Comparison of ENCODE assay signal across 9 mouse cellular contexts in the genomic region with DNA sequence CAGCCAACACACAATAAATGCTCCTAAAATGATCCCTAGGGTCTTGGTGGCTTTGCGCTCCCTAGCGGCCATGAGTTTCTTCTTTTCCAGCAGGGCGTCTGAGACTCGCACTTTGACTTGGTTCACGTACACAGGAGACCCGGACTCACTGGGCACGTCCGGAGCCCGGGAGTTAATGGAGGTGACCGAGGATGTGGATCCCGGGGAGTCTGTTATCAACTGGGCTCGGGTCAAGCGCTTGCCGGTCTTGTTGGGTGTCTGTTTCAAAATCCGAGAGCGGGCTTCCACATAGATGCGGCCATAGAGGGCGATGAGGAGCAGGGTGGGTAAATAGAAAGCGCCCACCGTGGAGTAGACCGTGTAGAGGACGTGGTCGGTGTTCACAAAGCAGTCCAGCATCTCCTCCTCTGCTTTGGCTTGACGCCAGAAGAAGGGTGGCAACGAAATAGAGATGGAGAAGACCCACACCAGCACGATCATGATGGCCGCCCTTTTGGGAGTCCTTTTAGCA. TPM values are rescaled to one million over a fixed set of nuclear protein-coding genes. Genes with fewer than 3 reads are reported as not detected.
A peak's percentile ranks its signal among the peaks of the same experiment; 100 is the strongest.
DNase-seq lines count a peak whose midpoint lies in the region; ATAC-seq and TF ChIP-seq lines count a peak whose summit lies in the region.
"Had no signal": no experiment of that assay in that cellular context is flagged by ENCODE, and none has a peak within 500 bp of the region (broad histone marks: within the 10 kb centered on the region; RNA-seq: fewer than 3 reads in every experiment).

No protein-coding gene starts in this region.

- TF ChIP-seq POLR2A in kidney, adult 2 months (IDR thresholded peaks at IDR 0.05; ENCODE audit: low read depth, low read length): no peak
- TF ChIP-seq POLR2A in small intestine, adult 2 months (IDR thresholded peaks at IDR 0.05; ENCODE audit: low read depth, low read length): no peak

- ATAC-seq in common myeloid progenitor, adult 5-6 weeks (replicated peaks; ENCODE audit: low read depth, poor library complexity, severe bottlenecking): peak; percentile 34; the same call in 1 of the 2 replicates
- no peak for ATAC-seq in heart, embryonic 12.5 days (ENCODE audit: insufficient number of reproducible peaks, low FRiP score)
- ATAC-seq: Patski had no signal

- peak overlapping the region; percentile 79 for H3K9ac ChIP-seq in heart, embryonic 12.5 days

- H3K4me2 ChIP-seq in heart, embryonic 12.5 days: peak overlapping the region; percentile 98

- H3K36me3 ChIP-seq in kidney, adult 2 months (ENCODE audit: control insufficient read depth, insufficient read depth, low read length): no peaks in the 10 kb centered on the region
- H3K36me3 ChIP-seq in heart, embryonic 12.5 days: no peaks in the 10 kb centered on the region
- H3K36me3 ChIP-seq in small intestine, adult 2 months (ENCODE audit: control insufficient read depth, insufficient read depth, low read length): no peaks in the 10 kb centered on the region

- H3K27ac ChIP-seq in kidney, adult 2 months (ENCODE audit: insufficient read depth, low read depth, low read length): no peak overlapping the region
- no peak overlapping the region for H3K27ac ChIP-seq in heart, embryonic 12.5 days (ENCODE audit: poor library complexity, severe bottlenecking)
- H3K27ac ChIP-seq in layer of hippocampus, adult 2 months: peak overlapping the region; percentile 83; the same call in 1 of the 2 replicates
- H3K27ac ChIP-seq in small intestine, adult 2 months (ENCODE audit: insufficient read depth, low read depth, low read length): no peak overlapping the region

- TF ChIP-seq CTCF in kidney, adult 2 months (conservative IDR thresholded peaks at IDR 0.05; ENCODE audit: insufficient read depth, insufficient read length, low read depth, low read length): no peak
- TF ChIP-seq CTCF in layer of hippocampus, adult 2 months (conservative IDR thresholded peaks at IDR 0.05): peak; percentile 60
- TF ChIP-seq CTCF in small intestine, adult 2 months (IDR thresholded peaks at IDR 0.05; ENCODE audit: extremely low read depth, insufficient read length, insufficient replicate concordance, low read depth, low read length): no peak

- 9% methylated on average over 27 of the region's 27 CpGs for WGBS in kidney, adult 2 months
- WGBS in heart, embryonic 12.5 days: 1% methylated on average over 27 of the region's 27 CpGs
- 11% methylated on average over 27 of the region's 27 CpGs for WGBS in small intestine, adult 2 months

- H3K4me1 ChIP-seq in kidney, adult 2 months (ENCODE audit: control insufficient read depth, insufficient read depth, low read length): no peaks in the 10 kb centered on the region
- H3K4me1 ChIP-seq in heart, embryonic 12.5 days (replicated peaks): peaks cover 3% of the 10 kb centered on the region; the same call in 1 of the 2 replicates
- no peaks in the 10 kb centered on the region for H3K4me1 ChIP-seq in small intestine, adult 2 months (ENCODE audit: control insufficient read depth, insufficient read depth, insufficient read length, low read length)

- DNase-seq in kidney, adult 2 months: peak; percentile 4
- DNase-seq in kidney, adult 11 months: no peak
- DNase-seq in layer of hippocampus, adult 2 months (ENCODE audit: low spot score in 2 of 2): peak in 1 of 2 experiments; percentile 19
- DNase-seq in lung, postnatal 4 days: peak; percentile 5 to 17
- DNase-seq in cerebellum, adult 8-10 months: no peak

- H3K9me3 ChIP-seq in heart, embryonic 12.5 days (replicated peaks): no peaks in the 10 kb centered on the region

- no peaks in the 10 kb centered on the region; the same call in none of the 2 replicates for H3K27me3 ChIP-seq in kidney, adult 2 months (replicated peaks; ENCODE audit: control insufficient read depth, insufficient read depth, low read length)
- peaks cover 14% of the 10 kb centered on the region for H3K27me3 ChIP-seq in heart, embryonic 12.5 days (replicated peaks)
- peaks cover 11% of the 10 kb centered on the region; the same call in 1 of the 2 replicates for H3K27me3 ChIP-seq in small intestine, adult 2 months (ENCODE audit: control insufficient read depth, insufficient read depth, low read length)

- peak overlapping the region; percentile 48; the same call in 1 of the 2 replicates for H3K4me3 ChIP-seq in kidney, adult 2 months (ENCODE audit: insufficient read depth, low read depth, low read length)
- peak overlapping the region; percentile 73 for H3K4me3 ChIP-seq in heart, embryonic 12.5 days
- H3K4me3 ChIP-seq in layer of hippocampus, adult 2 months: peak overlapping the region; percentile 59
- peak overlapping the region; percentile 53 for H3K4me3 ChIP-seq in small intestine, adult 2 months (ENCODE audit: low read depth, low read length)

RNA-seq across cellular contexts. Expression of gene Htr1b, which starts 2.0 kb away (rescaled TPM):
- polyA plus RNA-seq in kidney, adult 2 months (2012; rRNA removed): 3.8 and 5.8 TPM in 2 replicates
- total RNA-seq in common myeloid progenitor, adult 5-6 weeks (2017): 0.23 TPM in 1 of 2 replicates, not detected in the other
- polyA plus RNA-seq in heart, embryonic 12.5 days (2016; fragmentation: Nextera tagmentation; extraction: Ambion mirVana): 1.2 and 1.6 TPM in 2 replicates
- total RNA-seq in layer of hippocampus, adult 2 months (2021): 1 to 10 TPM; 9.1 to 9.5 TPM
- 0.30 and 0.47 TPM in 2 replicates for polyA plus RNA-seq in small intestine, adult 2 months (2012; rRNA removed)

Comparison
In these comparisons a context has a peak if more than half of its experiments do, and no peak if none do; other contexts are left out.
1. DNase-seq: peak in kidney, adult 2 months (single experiment) and lung, postnatal 4 days (2 of 2); none in kidney, adult 11 months (single experiment) and cerebellum, adult 8-10 months (single experiment).
2. Peak in every context shown above with its lines, with median percentiles within 50 percentile points of each other: H3K4me3 ChIP-seq.